Mouse (Mus musculus): Measurements from ENCODE around the gene Dynll1. TPM values are rescaled to one million over a fixed set of nuclear protein-coding genes. Genes with fewer than 3 reads are reported as not detected.

The Dynll1 gene
- total RNA-seq, 2 experiments from 2014 or later, result 608 to 642 TPM

- Histone ChIP-seq H3K27ac (peak overlapping the region; percentile 84), H3K4me3 (peak overlapping the region; percentile 94)
- intact Hi-C loops (cut with DNase I), result loop anchor here (2.0 kb wide), 2 partner anchors 39 to 47 kb away; partner anchors contain the start of genes Cox6a1, Gatc and Triap1
- DNase-seq (ENCODE audit: extremely low spot score in 1 of 2, low spot score in 2 of 2), result no peak
- no peak for TF ChIP-seq CTCF (IDR thresholded peaks at IDR 0.05)
These were observed 816 bp upstream of the Dynll1 start for GRCm38 (mm10) chr5:115301615-115302014.

GRCm38 (mm10) chr5:115300035-115300744 is 609 bp downstream of the Dynll1 start:
- H3K27ac ChIP-seq, result peak overlapping the region; percentile 94
- intact Hi-C loops (cut with DNase I), result loop anchor here (1.0 to 2.0 kb wide), 4 partner anchors 19 to 49 kb away; partner anchors contain the start of genes Cox6a1, Gatc, Srsf9 and Triap1
- peak; percentile 29 for TF ChIP-seq CTCF (IDR thresholded peaks at IDR 0.05)
- H3K4me3 ChIP-seq, result peak overlapping the region; percentile 94
- DNase-seq (ENCODE audit: extremely low spot score in 1 of 2, low spot score in 2 of 2), result peak; percentile 56 to 65

- intact Hi-C loops (cut with DNase I), result loop anchor here (2.0 kb wide), 1 partner anchor 14 kb away; no protein-coding TSS in a partner anchor
- no peak for TF ChIP-seq CTCF (IDR thresholded peaks at IDR 0.05)
- Histone ChIP-seq H3K4me3 (no peak overlapping the region), H3K27ac (no peak overlapping the region)
- no peak for DNase-seq (ENCODE audit: extremely low spot score in 1 of 2, low spot score in 2 of 2)
These were observed 4.5 kb downstream of the Dynll1 start for GRCm38 (mm10) chr5:115296347-115296746.

- TF ChIP-seq CTCF (IDR thresholded peaks at IDR 0.05), result peak; percentile 16
- DNase-seq (ENCODE audit: extremely low spot score in 1 of 2, low spot score in 2 of 2), result no peak
- Histone ChIP-seq H3K4me3 (no peak overlapping the region), H3K27ac (no peak overlapping the region)
- intact Hi-C loops (cut with DNase I), result no loop called here
These were observed 6.6 kb downstream of the Dynll1 start for GRCm38 (mm10) chr5:115294173-115294572.

- no peak overlapping the region for H3K27ac ChIP-seq
- TF ChIP-seq CTCF (IDR thresholded peaks at IDR 0.05), result peak; percentile 21
- intact Hi-C loops (cut with DNase I), result no loop called here
- no peak for DNase-seq (ENCODE audit: extremely low spot score in 1 of 2, low spot score in 2 of 2)
- no peak overlapping the region for H3K4me3 ChIP-seq
These were observed 16.1 kb downstream of the Dynll1 start for GRCm38 (mm10) chr5:115284735-115285134.

GRCm38 (mm10) chr5:115280050-115280687 is 20.6 kb downstream of the Dynll1 start:
- peak overlapping the region; percentile 79 for H3K27ac ChIP-seq
- peak overlapping the region; percentile 84 for H3K4me3 ChIP-seq
- intact Hi-C loops (cut with DNase I), result no loop called here
- no peak for TF ChIP-seq CTCF (IDR thresholded peaks at IDR 0.05)
- no peak for DNase-seq (ENCODE audit: extremely low spot score in 1 of 2, low spot score in 2 of 2)

- Histone ChIP-seq H3K4me3 (peak within 1 kb of the TSS; percentile 84), H3K27ac (peak within 1 kb of the TSS; percentile 79)
- no peak for TF ChIP-seq CTCF (IDR thresholded peaks at IDR 0.05)
- peak; percentile 86 to 92 for DNase-seq (ENCODE audit: extremely low spot score in 1 of 2, low spot score in 2 of 2)
- intact Hi-C loops (cut with DNase I), result loop anchor here (2.0 kb wide), 1 partner anchor 47 kb away; the partner anchor contains the start of gene Srsf9
These were observed 21.4 kb downstream of the Dynll1 start, which contains the start of gene Coq5 for GRCm38 (mm10) chr5:115279226-115280049. TSS of gene Coq5 (plus strand) at chr5:115279666.

- no peak for DNase-seq (ENCODE audit: extremely low spot score in 1 of 2, low spot score in 2 of 2)
- intact Hi-C loops (cut with DNase I), result loop anchor here (2.0 kb wide), 1 partner anchor 48 kb away; the partner anchor contains the start of gene Srsf9
- Histone ChIP-seq H3K4me3 (no peak overlapping the region), H3K27ac (no peak overlapping the region)
- TF ChIP-seq CTCF (IDR thresholded peaks at IDR 0.05), result no peak
These were observed 22.0 kb downstream of the Dynll1 start for GRCm38 (mm10) chr5:115278785-115279184.

GRCm38 (mm10) chr5:115278053-115278452 is 22.7 kb downstream of the Dynll1 start:
- Histone ChIP-seq H3K27ac (no peak overlapping the region), H3K4me3 (no peak overlapping the region)
- no peak for DNase-seq (ENCODE audit: extremely low spot score in 1 of 2, low spot score in 2 of 2)
- intact Hi-C loops (cut with DNase I), result loop anchor here (2.0 kb wide), 1 partner anchor 49 kb away; the partner anchor contains the start of gene Srsf9
- no peak for TF ChIP-seq CTCF (IDR thresholded peaks at IDR 0.05)

GRCm38 (mm10) chr5:115275998-115276397 is 24.8 kb downstream of the Dynll1 start:
- DNase-seq (ENCODE audit: extremely low spot score in 1 of 2, low spot score in 2 of 2), result no peak
- intact Hi-C loops (cut with DNase I), result no loop called here
- peak; percentile 33 for TF ChIP-seq CTCF (IDR thresholded peaks at IDR 0.05)
- H3K27ac ChIP-seq, result no peak overlapping the region
- H3K4me3 ChIP-seq, result no peak overlapping the region

- TF ChIP-seq CTCF (IDR thresholded peaks at IDR 0.05), result no peak
These were observed 26.0 kb downstream of the Dynll1 start for GRCm38 (mm10) chr5:115274771-115275170.

More at GRCm38 (mm10) chr5:115274771-115275170, 26.0 kb downstream of the Dynll1 start:
- H3K4me3 ChIP-seq, result no peak overlapping the region
- no peak for DNase-seq (ENCODE audit: extremely low spot score in 1 of 2, low spot score in 2 of 2)
- no peak overlapping the region for H3K27ac ChIP-seq
- intact Hi-C loops (cut with DNase I), result no loop called here
